Mouse (Mus musculus) lung, adult 2 months (tissue): ENCODE measurements around the gene Wfdc15a.

Source experiments
- CTCF ChIP-seq: fragments of 200-500 bp; IDR thresholded peaks from 2 replicates; pipeline ENCODE4 v1.5.1; 2011; ENCODE audit warnings: mild to moderate bottlenecking, low read length, control low read depth; ENCODE audit not compliant: insufficient read depth
- POLR2A ChIP-seq: fragments of 200-500 bp; IDR thresholded peaks from 2 replicates; pipeline ENCODE4 v1.6.1; 2011; ENCODE audit warnings: low read depth, mild to moderate bottlenecking, control low read depth, low read length, borderline replicate concordance; ENCODE audit errors: extremely low read depth

GRCm38 (mm10) chr2:164232671-164233070 lies 32.7 kb upstream of the Wfdc15a start:
- TF ChIP-seq CTCF (no peak), POLR2A (no peak)
